Mouse (Mus musculus) adrenal gland (tissue): ENCODE results near the gene Khnyn.

Source experiments
- intact Hi-C: fragments of 180-260 bp; cut with DNase I; formaldehyde crosslinking; loops from one replicate; pipeline ENCODE4 v1.15.1; 2025

Khnyn gene

DNA sequence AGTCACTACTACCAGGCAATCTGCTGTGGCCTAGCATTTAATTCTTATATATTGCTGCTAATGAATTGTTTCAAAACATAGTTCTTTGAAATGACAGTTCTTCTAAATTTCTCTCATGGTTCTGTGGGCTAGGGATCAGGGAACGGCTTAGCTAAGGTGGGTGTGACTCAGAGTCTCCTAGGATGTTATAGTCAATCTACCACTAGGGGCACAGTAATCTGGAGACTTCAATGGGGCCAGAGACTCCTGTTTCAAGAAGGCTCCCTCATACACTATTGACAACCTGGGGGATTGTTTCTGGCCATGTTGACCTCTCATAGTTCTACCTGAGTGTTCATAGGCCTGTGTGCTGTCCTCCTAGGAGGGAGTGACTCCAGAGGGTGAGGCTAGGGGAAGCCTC, 20.8 kb downstream of the Khnyn start:
- intact Hi-C loops, result no loop called here

DNA sequence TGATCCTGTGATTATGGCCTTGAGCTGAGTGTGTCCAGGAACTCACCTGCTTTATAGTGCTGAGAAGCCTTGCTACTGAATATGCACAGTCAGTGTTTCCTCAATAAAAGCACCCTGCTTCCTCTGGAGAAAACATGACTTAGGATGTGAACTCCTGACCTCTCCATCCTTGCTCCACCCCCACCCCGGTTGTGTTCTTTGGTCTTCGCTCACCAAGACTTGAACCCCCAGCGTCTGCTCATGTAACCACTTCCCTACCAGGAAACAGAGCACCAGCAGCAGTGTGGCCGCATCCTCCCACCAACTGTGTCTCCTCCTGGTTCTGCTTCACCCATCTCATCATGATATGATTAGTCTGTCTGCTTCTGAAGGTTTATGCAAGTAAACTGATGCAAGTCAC, 28.7 kb downstream of the Khnyn start:
- intact Hi-C loops, result no loop called here

DNA sequence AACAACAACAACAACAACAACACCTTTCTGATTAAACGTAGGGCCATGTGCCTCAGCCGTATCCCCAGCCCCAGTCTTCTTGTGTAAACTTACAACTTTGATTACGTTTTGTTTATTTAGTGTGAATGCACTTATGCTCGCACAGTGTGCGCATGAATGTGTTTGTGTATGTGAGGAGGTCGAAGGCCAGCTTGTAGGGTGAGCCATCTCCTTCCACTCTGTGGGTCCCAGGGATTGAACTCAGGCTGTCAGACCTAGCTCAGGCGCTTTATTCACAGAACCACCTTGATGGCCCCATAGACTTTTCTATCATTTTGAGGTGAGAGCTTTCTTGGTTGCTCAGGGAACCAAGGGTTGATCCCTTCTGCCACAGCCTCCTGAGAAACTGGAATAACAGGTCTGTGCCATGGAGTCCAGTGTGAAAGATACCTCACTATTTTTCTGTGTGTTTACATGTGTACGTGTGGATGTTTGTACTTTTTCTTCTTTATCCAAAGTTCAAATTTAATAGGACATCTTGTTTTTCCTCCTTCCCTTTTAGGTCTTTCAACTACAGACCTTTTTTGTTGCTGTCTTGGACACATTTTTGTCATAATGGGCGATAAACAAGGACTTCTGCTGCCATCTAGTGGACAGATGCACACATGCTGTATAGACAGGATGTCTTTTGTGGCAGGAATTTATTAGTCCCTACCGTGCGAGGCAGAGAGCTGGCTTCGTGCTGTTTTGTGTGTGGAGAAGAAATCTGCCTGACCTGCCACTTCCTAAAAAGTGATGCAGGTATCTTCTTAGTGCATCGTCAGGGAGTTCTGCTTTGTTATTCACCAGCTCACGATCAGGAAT, 33.7 kb downstream of the Khnyn start:
- intact Hi-C loops, result loop anchor here (2.0 kb wide), 1 partner anchor 40 kb away; no protein-coding TSS in a partner anchor

DNA sequence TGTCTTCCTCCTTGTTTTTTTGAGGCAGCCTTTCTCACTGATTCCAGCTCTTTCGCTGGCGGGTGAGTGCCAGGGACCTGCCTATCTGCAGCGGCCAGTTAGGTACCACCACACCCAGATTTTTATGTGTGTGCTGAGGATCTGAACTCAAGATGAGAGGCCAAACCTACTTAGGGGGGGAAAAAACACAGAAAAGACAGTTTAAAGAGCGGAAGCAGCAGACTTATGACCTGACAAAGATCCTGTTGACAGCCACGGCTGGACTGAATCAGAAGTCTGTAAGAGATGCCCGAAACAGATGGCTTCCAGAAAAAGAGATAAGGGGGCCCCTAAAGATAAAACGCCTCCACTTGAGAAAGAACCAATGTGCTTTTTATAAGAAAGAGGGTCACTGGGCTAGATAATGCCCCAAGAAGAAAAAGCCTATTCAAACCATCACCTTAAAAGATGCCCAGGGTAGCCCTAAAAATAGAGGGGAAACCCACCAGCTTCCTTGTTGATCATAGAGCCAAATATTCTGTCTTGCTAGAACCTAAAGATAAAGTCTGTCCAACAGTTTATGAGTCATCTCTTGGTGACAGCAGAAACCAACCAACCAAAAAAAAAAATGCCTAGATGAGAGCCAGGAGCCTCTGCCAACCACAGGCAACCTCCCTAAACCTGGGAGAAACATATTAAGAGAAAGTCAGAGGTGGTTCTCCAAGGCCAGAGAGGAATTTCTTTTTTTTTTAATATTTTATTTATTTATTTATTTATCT, 37.9 kb downstream of the Khnyn start:
- intact Hi-C loops, result no loop called here

DNA sequence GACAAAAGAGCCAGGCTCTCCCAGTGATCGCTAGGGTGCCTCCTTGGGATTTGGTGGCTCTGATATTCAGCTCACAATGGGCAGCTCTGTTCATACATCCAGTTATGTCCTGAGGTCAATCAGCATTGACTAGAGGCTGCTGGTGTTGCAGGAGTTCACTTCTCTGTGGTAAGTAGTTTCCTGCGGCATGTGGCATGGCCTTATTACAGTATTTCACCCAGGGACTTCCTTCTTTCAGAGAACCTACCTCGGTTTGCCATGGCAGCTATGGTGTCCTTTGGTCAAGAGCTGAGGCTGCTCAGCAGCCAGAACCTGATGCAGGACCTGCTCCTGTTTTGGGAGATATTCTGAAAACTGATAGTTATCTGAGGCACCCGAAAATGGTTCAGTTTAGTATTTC, 42.1 kb downstream of the Khnyn start:
- intact Hi-C loops, result no loop called here

DNA sequence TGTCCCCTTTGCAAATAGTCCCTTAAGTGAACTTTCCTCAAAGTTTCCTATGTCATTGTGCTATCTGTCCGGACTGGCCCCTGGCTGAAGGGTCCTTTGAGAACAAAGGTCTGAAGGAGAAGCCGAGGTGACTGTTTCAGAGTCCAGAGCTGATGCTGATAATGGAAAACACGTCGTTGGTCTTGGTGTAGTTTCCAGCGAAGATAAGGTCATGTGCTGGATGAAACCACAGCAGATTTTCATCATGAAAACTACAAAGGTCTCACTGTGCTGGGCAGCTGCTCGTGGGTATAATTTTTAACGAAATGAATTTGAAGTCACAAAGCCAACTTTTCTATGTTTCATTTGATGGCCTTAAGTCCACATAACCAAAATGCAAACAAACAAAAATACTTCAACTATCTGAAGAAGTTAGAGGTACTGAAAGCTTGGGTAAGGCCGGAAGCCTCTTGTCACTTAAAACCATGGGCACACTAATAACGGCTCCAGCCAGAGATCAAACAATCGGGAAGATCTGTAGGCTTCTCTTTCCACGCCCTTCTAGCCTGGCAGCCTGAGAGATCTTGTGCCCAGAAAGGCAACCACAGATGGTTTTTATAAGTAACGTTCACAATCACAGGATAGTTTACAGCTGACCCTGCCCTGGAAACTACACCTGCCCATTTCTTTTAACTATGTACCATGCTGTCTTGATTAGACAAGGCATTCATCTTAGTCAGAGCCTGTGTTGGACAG, 44.7 kb downstream of the Khnyn start:
- intact Hi-C loops, result no loop called here

DNA sequence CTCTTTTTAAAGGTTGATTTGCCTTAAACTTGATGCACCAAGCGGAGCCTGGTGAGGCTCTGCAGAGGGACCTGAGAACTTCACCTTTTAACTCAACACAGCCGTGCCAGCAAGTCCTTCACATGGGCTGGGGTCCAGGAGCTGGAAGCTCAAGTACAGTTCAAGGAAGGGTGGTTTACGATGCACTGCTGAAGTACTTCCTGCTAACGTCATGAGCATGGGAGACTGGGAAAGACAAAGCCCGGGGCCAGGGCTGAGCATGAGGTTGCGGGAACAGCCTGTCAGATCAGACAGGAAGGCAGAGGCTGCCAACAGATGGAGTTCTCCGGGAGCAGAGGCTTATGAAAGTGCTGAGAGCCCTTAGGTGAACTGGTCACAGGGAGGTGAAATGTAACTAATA, 48.8 kb downstream of the Khnyn start:
- intact Hi-C loops, result no loop called here

DNA sequence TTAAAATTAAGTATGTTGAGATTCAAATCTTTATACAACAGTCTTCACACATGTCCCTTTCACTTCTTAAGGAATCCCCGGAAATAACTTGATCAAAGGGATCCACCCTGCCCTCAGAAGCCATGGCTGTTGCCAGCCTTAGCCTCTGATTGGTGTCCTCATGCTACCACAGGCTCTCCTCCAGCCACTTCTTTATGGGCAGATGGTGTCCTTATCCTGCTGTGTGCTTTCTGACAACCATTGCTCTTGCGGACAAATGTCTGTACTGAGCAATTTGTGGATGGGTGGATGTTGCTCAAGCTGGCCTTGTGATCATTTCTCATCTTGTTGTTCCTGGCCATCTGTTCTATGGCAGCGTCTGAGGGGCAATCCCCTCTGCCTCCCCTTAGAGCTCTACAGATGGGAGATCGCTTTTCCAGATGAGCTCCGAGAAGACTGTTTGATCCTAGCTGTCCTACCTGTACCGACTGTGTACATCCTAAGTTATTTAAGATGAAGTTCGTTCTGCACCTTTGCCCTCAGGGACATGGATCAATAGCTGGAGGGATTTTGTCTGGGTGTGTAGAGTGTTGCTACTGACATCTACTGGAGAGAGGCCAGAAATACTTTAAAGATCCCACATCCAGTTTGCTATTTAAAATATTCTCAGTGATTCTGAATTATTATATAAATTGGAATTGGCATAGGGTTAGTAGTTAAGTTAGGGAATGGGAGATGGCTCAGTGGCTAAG, 55.5 kb downstream of the Khnyn start:
- intact Hi-C loops, result no loop called here

DNA sequence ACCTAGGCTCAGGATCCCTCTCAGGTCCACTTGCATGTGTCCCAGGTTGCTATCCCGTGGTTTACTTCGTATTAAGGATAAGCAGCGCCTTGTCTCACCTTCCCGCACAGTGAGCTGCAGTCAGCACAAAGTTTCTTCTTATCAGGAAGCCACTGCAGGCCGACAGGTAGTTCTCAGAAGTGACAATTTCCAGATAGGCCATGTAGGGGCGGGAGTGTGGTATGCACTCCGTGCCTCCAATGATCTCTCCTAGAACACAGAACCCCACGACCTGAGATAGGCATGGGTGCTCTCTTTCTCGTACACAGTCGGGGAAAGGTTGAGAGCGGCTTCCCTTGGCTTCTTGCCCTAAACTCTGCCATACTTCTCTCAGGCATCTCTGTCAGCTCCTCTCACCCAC, 58.9 kb downstream of the Khnyn start:
- intact Hi-C loops, result no loop called here

DNA sequence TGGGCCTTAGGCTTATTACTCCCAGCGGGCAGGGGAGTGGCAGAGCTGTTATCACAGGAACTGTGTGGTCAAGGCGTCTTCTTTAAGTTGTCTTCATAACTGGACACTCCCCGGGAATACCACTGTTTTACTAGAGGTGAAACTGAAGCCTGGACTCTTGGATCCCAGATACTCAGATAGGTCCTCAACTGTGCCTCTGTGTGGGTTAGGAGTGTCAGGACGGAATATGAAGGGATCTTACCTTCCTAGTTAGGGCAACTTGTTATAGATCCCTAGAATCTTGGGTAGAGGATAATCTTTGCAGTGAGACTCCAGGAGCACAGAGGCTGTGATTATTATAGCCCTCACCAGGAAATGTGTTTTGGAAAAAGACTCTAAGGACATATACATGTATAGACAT, 59.8 kb downstream of the Khnyn start, which contains the start of gene Cma1:
Gene Cma1, minus strand, starts transcription at position 101 of the 400 bp plus-strand sequence.
- intact Hi-C loops, result no loop called here

DNA sequence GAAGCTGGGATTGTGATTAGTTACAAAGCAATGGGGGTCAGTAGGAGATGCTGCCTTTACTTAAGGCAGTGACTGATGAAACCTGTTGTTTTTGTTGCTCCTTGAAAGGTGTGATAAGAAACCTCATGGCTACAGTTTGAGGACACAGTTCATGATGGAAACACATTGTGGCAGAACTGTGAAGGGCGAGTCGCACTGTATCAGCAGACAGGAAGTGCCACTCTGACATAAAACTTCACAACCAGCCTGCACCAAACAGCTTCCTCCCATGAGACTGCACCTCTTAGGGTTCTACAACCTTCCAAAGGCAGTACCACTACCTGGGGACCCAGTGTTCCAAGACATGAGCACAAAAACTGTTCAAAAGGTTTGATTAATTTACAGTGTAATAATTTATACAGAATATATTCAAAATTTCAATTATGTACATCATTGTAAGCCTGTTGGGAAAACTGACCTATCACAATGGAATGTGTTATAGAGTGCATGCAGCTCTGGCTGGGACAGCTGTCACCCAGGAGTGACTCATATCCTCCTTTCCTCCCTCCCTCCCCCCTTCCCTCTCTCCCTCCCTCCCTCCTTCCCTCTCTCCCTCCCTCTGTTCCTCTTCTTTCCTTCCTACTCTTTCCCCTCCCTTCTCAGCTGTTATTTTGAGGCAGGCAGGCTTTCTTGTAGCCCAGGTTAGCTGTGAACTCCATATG, 61.7 kb downstream of the Khnyn start:
- intact Hi-C loops, result no loop called here
